Comparison of ENCODE assay signal across 22 mouse cellular contexts in the genomic region with DNA sequence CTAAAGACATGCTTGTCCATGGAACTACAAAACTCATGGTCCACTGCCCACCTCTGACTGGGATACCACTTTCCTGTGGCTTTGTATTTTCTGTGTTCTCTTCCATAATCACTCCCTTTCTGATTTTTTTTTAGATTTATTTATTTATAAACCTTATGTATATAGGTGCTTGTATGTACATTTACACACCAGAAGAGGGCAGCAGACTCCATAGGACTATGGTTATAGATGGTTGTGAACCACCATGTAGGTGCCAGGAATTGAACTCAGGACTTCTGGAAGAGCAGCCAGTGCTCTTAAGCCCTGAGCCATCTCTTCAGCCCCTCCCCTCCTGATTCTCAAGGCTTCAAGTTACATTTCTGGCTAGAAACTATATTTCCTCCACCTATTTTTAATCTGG. TPM values are rescaled to one million over a fixed set of nuclear protein-coding genes. Genes with fewer than 3 reads are reported as not detected.
DNase-seq lines count a peak whose midpoint lies in the region; ATAC-seq and TF ChIP-seq lines count a peak whose summit lies in the region.
"Had no signal": no experiment of that assay in that cellular context is flagged by ENCODE, and none has a peak within 500 bp of the region (broad histone marks: within the 10 kb centered on the region; RNA-seq: fewer than 3 reads in every experiment).

No protein-coding gene starts in this region.

- no peak for DNase-seq in heart, adult 2 months
- DNase-seq in lung, postnatal 0 days (ENCODE audit: low spot score), result no peak
- no peak for DNase-seq in lung, adult 18-20 months
- DNase-seq in MEL-GATA-1-ER (ENCODE audit: extremely low read depth, low read depth), result peak; percentile 25
- no peak for DNase-seq in stomach, postnatal 0 days (ENCODE audit: low spot score)
- DNase-seq in heart, embryonic 10.5 days (ENCODE audit: low spot score), result no peak
- no peak for DNase-seq in adrenal gland, postnatal 10 days
- DNase-seq: adrenal gland, adult 8-10 months; cerebellum, adult 18-20 months; cerebellum, postnatal 14 days; kidney, adult 11 months; thymus, postnatal 36 days had no signal

- no peak overlapping the region for H3K27ac ChIP-seq in heart, adult 2 months
- H3K27ac ChIP-seq in heart, embryonic 11.5 days (ENCODE audit: low read depth, low read length), result no peak overlapping the region
- H3K27ac ChIP-seq in lung, postnatal 0 days (ENCODE audit: low read length), result no peak overlapping the region
- H3K27ac ChIP-seq in stomach, postnatal 0 days (replicated peaks), result no peak overlapping the region
- H3K27ac ChIP-seq in heart, embryonic 10.5 days, result no peak overlapping the region
- H3K27ac ChIP-seq: hindbrain, embryonic 10.5 days; liver, embryonic 14.5 days; macrophage; midbrain, embryonic 10.5 days had no signal

- no peaks in the 10 kb centered on the region for H3K27me3 ChIP-seq in heart, adult 2 months (ENCODE audit: control insufficient read depth, insufficient read depth, low read length)
- H3K27me3 ChIP-seq in heart, embryonic 11.5 days (ENCODE audit: control insufficient read depth, insufficient read depth, low read length), result no peaks in the 10 kb centered on the region
- H3K27me3 ChIP-seq in lung, postnatal 0 days (replicated peaks; ENCODE audit: insufficient read depth, low read length), result no peaks in the 10 kb centered on the region
- no peaks in the 10 kb centered on the region for H3K27me3 ChIP-seq in stomach, postnatal 0 days (ENCODE audit: control insufficient read depth, insufficient read depth, low read length)
- H3K27me3 ChIP-seq in heart, embryonic 10.5 days (ENCODE audit: insufficient read depth, poor library complexity, severe bottlenecking), result no peaks in the 10 kb centered on the region

- H3K9ac ChIP-seq in heart, adult 2 months (ENCODE audit: low read depth, low read length), result no peak overlapping the region
- no peak overlapping the region for H3K9ac ChIP-seq in heart, embryonic 11.5 days (ENCODE audit: low read depth, low read length)
- H3K9ac ChIP-seq in lung, postnatal 0 days (replicated peaks; ENCODE audit: low read depth), result no peak overlapping the region
- H3K9ac ChIP-seq in stomach, postnatal 0 days (ENCODE audit: low read length), result no peak overlapping the region
- H3K9ac ChIP-seq: liver, embryonic 14.5 days had no signal

- no peak for TF ChIP-seq POLR2A in heart, adult 2 months (IDR thresholded peaks at IDR 0.05; ENCODE audit: insufficient read depth, low read depth, low read length)

- H3K4me2 ChIP-seq in heart, embryonic 11.5 days, result no peak overlapping the region
- no peak overlapping the region for H3K4me2 ChIP-seq in lung, postnatal 0 days (replicated peaks; ENCODE audit: low read depth, low read length)
- no peak overlapping the region for H3K4me2 ChIP-seq in stomach, postnatal 0 days (replicated peaks; ENCODE audit: low read depth)

- H3K36me3 ChIP-seq in heart, adult 2 months (ENCODE audit: control insufficient read depth, insufficient read depth, low read length), result no peaks in the 10 kb centered on the region
- peaks cover 3% of the 10 kb centered on the region; the same call in 1 of the 2 replicates for H3K36me3 ChIP-seq in heart, embryonic 11.5 days (ENCODE audit: control insufficient read depth, insufficient read depth, low read length)
- peaks cover 5% of the 10 kb centered on the region for H3K36me3 ChIP-seq in lung, postnatal 0 days (ENCODE audit: insufficient read depth, low read length)
- peaks cover 15% of the 10 kb centered on the region for H3K36me3 ChIP-seq in stomach, postnatal 0 days (ENCODE audit: control insufficient read depth, insufficient read depth, low read length)
- H3K36me3 ChIP-seq in heart, embryonic 10.5 days, result peaks cover 35% of the 10 kb centered on the region

- no peak for ATAC-seq in heart, embryonic 11.5 days (replicated peaks; ENCODE audit: insufficient number of reproducible peaks, low FRiP score, low TSS enrichment)
- ATAC-seq in lung, postnatal 0 days, result no peak
- no peak for ATAC-seq in stomach, postnatal 0 days (ENCODE audit: low FRiP score, low TSS enrichment)
- ATAC-seq: activated CD4-positive, CD25-positive, alpha-beta regulatory T cell, adult 4 months; hindbrain, embryonic 16.5 days had no signal

- peak; percentile 49 for TF ChIP-seq CTCF in heart, adult 2 months (IDR thresholded peaks at IDR 0.05)
- TF ChIP-seq CTCF in lung, postnatal 0 days (IDR thresholded peaks at IDR 0.05), result peak; percentile 10; the same call in 1 of the 2 replicates
- TF ChIP-seq CTCF in stomach, postnatal 0 days (IDR thresholded peaks at IDR 0.05; ENCODE audit: low read depth), result peak; percentile 45

- no peaks in the 10 kb centered on the region for H3K9me3 ChIP-seq in heart, embryonic 11.5 days (replicated peaks; ENCODE audit: control insufficient read depth, low read length)
- H3K9me3 ChIP-seq in lung, postnatal 0 days (ENCODE audit: low read length), result no peaks in the 10 kb centered on the region
- no peaks in the 10 kb centered on the region for H3K9me3 ChIP-seq in stomach, postnatal 0 days (ENCODE audit: control insufficient read depth, low read length)
- H3K9me3 ChIP-seq in heart, embryonic 10.5 days, result no peaks in the 10 kb centered on the region
- H3K9me3 ChIP-seq: hindbrain, embryonic 10.5 days; midbrain, embryonic 10.5 days had no signal

- H3K4me3 ChIP-seq in heart, adult 2 months, result no peak overlapping the region
- H3K4me3 ChIP-seq in heart, embryonic 11.5 days (ENCODE audit: low read depth, low read length), result no peak overlapping the region
- no peak overlapping the region for H3K4me3 ChIP-seq in lung, postnatal 0 days (ENCODE audit: low read depth, low read length)
- H3K4me3 ChIP-seq in stomach, postnatal 0 days (ENCODE audit: low read depth, low read length), result no peak overlapping the region
- H3K4me3 ChIP-seq in heart, embryonic 10.5 days, result no peak overlapping the region
- H3K4me3 ChIP-seq: hindbrain, embryonic 10.5 days; midbrain, embryonic 10.5 days had no signal

- H3K79me2 ChIP-seq in heart, adult 2 months (replicated peaks; ENCODE audit: control insufficient read depth, insufficient read depth, low read length), result no peaks in the 10 kb centered on the region

- H3K4me1 ChIP-seq in heart, adult 2 months (ENCODE audit: control insufficient read depth, insufficient read depth, low read length), result no peaks in the 10 kb centered on the region
- H3K4me1 ChIP-seq in heart, embryonic 11.5 days (ENCODE audit: control insufficient read depth, insufficient read depth, low read length), result no peaks in the 10 kb centered on the region
- no peaks in the 10 kb centered on the region for H3K4me1 ChIP-seq in lung, postnatal 0 days (ENCODE audit: insufficient read depth, low read depth, low read length)
- no peaks in the 10 kb centered on the region for H3K4me1 ChIP-seq in stomach, postnatal 0 days (replicated peaks; ENCODE audit: control insufficient read depth, insufficient read depth)
- no peaks in the 10 kb centered on the region for H3K4me1 ChIP-seq in heart, embryonic 10.5 days
- H3K4me1 ChIP-seq: hindbrain, embryonic 10.5 days; midbrain, embryonic 10.5 days had no signal

- TF ChIP-seq EP300 in heart, adult 2 months (IDR thresholded peaks at IDR 0.05; ENCODE audit: insufficient read depth, low read depth, low read length), result no peak
- TF ChIP-seq EP300 in lung, postnatal 0 days (IDR thresholded peaks at IDR 0.05), result no peak
- no peak for TF ChIP-seq EP300 in stomach, postnatal 0 days (optimal IDR thresholded peaks at IDR 0.05)

- intact Hi-C loops in heart, adult 2 months (cut with DNase I), result loop anchor here (1.0 kb wide), 1 partner anchor 46 kb away; no protein-coding TSS in a partner anchor

RNA-seq across cellular contexts. Expression of a gene that starts 16.3 kb away (rescaled TPM):
- under 1 TPM in 1 of 2 experiments, not detected in 1; 0.73 TPM for total RNA-seq in heart, adult 2 months (2021)
- polyA plus RNA-seq in heart, adult 2 months (2012; rRNA removed), result 0.26 and 0.39 TPM in 2 replicates
- polyA plus RNA-seq in heart, embryonic 11.5 days (2014; fragmentation: Nextera tagmentation; extraction: Ambion mirVana), result 5.5 and 6.6 TPM in 2 replicates
- 0.57 and 1.5 TPM in 2 replicates for polyA plus RNA-seq in lung, postnatal 0 days (2015; fragmentation: Nextera tagmentation; extraction: Ambion mirVana)
- 3.0 and 3.2 TPM in 2 replicates for polyA plus RNA-seq in stomach, postnatal 0 days (2015; fragmentation: Nextera tagmentation; extraction: Ambion mirVana)
- 4.6 and 6.5 TPM in 2 replicates for polyA plus RNA-seq in heart, embryonic 10.5 days (2016; fragmentation: Nextera tagmentation; extraction: Ambion mirVana)
- under 1 TPM in 1 of 2 experiments, not detected in 1; 0.66 TPM for total RNA-seq in adrenal gland, postnatal 10 days (2021)

RNA-seq across cellular contexts. Expression of a gene that starts 25.6 kb away (rescaled TPM):
- total RNA-seq in heart, adult 2 months (2021), result not detected
- not detected in 2 replicates for polyA plus RNA-seq in heart, adult 2 months (2012; rRNA removed)
- 0.25 and 0.60 TPM in 2 replicates for polyA plus RNA-seq in heart, embryonic 11.5 days (2014; fragmentation: Nextera tagmentation; extraction: Ambion mirVana)
- 0.11 TPM in 1 of 2 replicates, not detected in the other for polyA plus RNA-seq in lung, postnatal 0 days (2015; fragmentation: Nextera tagmentation; extraction: Ambion mirVana)
- 0.24 TPM in 1 of 2 replicates, not detected in the other for polyA plus RNA-seq in stomach, postnatal 0 days (2015; fragmentation: Nextera tagmentation; extraction: Ambion mirVana)
- 0.38 TPM in 1 of 2 replicates, not detected in the other for polyA plus RNA-seq in heart, embryonic 10.5 days (2016; fragmentation: Nextera tagmentation; extraction: Ambion mirVana)
- not detected for total RNA-seq in adrenal gland, postnatal 10 days (2021)
- total RNA-seq: adrenal gland, adult 8-10 months had no signal
- polyA plus RNA-seq: activated CD4-positive, CD25-positive, alpha-beta regulatory T cell, adult 4 months; large intestine, adult 2 months; liver, embryonic 14.5 days; macrophage; spleen, adult 2 months; stomach, embryonic 14.5 days had no signal

RNA-seq across cellular contexts. Expression of a gene that starts 57.2 kb away (rescaled TPM):
- total RNA-seq in heart, adult 2 months (2021), result 10 to 100 TPM; 17.8 to 19.5 TPM
- polyA plus RNA-seq in heart, adult 2 months (2012; rRNA removed), result 4.3 and 9.1 TPM in 2 replicates
- polyA plus RNA-seq in heart, embryonic 11.5 days (2014; fragmentation: Nextera tagmentation; extraction: Ambion mirVana), result 9.8 and 10.4 TPM in 2 replicates
- 9.6 and 9.9 TPM in 2 replicates for polyA plus RNA-seq in lung, postnatal 0 days (2015; fragmentation: Nextera tagmentation; extraction: Ambion mirVana)
- polyA plus RNA-seq in stomach, postnatal 0 days (2015; fragmentation: Nextera tagmentation; extraction: Ambion mirVana), result 6.8 and 7.1 TPM in 2 replicates
- polyA plus RNA-seq in heart, embryonic 10.5 days (2016; fragmentation: Nextera tagmentation; extraction: Ambion mirVana), result 7.8 and 8.1 TPM in 2 replicates
- total RNA-seq in adrenal gland, postnatal 10 days (2021), result 10 to 100 TPM; 17.7 to 20.5 TPM

RNA-seq across cellular contexts. Expression of a gene that starts 58.4 kb away (rescaled TPM):
- 10 to 100 TPM; 22.9 to 28.1 TPM for total RNA-seq in heart, adult 2 months (2021)
- polyA plus RNA-seq in heart, adult 2 months (2012; rRNA removed), result 29.9 and 36.4 TPM in 2 replicates
- polyA plus RNA-seq in heart, embryonic 11.5 days (2014; fragmentation: Nextera tagmentation; extraction: Ambion mirVana), result 39.7 and 43.6 TPM in 2 replicates
- polyA plus RNA-seq in lung, postnatal 0 days (2015; fragmentation: Nextera tagmentation; extraction: Ambion mirVana), result 50.6 and 56.3 TPM in 2 replicates
- 166 and 169 TPM in 2 replicates for polyA plus RNA-seq in stomach, postnatal 0 days (2015; fragmentation: Nextera tagmentation; extraction: Ambion mirVana)
- polyA plus RNA-seq in heart, embryonic 10.5 days (2016; fragmentation: Nextera tagmentation; extraction: Ambion mirVana), result 41.5 and 42.5 TPM in 2 replicates
- total RNA-seq in adrenal gland, postnatal 10 days (2021), result 10 to 100 TPM; 44.0 to 83.3 TPM

RNA-seq across cellular contexts. Expression of a gene that starts 58.4 kb away (rescaled TPM):
- 1 to 10 TPM; 1.8 to 5.4 TPM for total RNA-seq in heart, adult 2 months (2021)
- 4.3 and 5.2 TPM in 2 replicates for polyA plus RNA-seq in heart, adult 2 months (2012; rRNA removed)
- 0.48 and 0.62 TPM in 2 replicates for polyA plus RNA-seq in heart, embryonic 11.5 days (2014; fragmentation: Nextera tagmentation; extraction: Ambion mirVana)
- polyA plus RNA-seq in lung, postnatal 0 days (2015; fragmentation: Nextera tagmentation; extraction: Ambion mirVana), result 0.57 and 0.79 TPM in 2 replicates
- polyA plus RNA-seq in stomach, postnatal 0 days (2015; fragmentation: Nextera tagmentation; extraction: Ambion mirVana), result 0.08 and 0.16 TPM in 2 replicates
- 0.39 and 0.41 TPM in 2 replicates for polyA plus RNA-seq in heart, embryonic 10.5 days (2016; fragmentation: Nextera tagmentation; extraction: Ambion mirVana)
- 1 to 10 TPM; 2.7 to 6.9 TPM for total RNA-seq in adrenal gland, postnatal 10 days (2021)
